Mouse (Mus musculus) gastrocnemius, adult 18-20 months (tissue): ENCODE data around the gene Ranbp9. TPM values are rescaled to one million over a fixed set of nuclear protein-coding genes. Genes with fewer than 3 reads are reported as not detected.
"Not testable (repeated sequence)": the region's sequence is repeated elsewhere in the genome, so short reads cannot be mapped to it uniquely, and the experiment has no call there.

Source experiments
- DNase-seq: peaks from one replicate; pipeline ENCODE4 v3.0.0; 2021; ENCODE audit warnings: low spot score
- total RNA-seq, 2 experiments: library from RNA; stranded (reverse); gene quantifications; 2 replicates each; pipeline ENCODE4 v1.2.3; 2021

The Ranbp9 gene
- total RNA-seq, 2 experiments from 2014 or later, result 41.3 to 42.2 TPM

- no peak for DNase-seq
These were observed 16.7 kb upstream of the Ranbp9 start for GRCm38 (mm10) chr13:43497769-43498168.

- no peak for DNase-seq
These were observed 15.6 kb upstream of the Ranbp9 start for GRCm38 (mm10) chr13:43496660-43497059.

- DNase-seq, result no peak
These were observed 14.6 kb upstream of the Ranbp9 start for GRCm38 (mm10) chr13:43495645-43496044.

GRCm38 (mm10) chr13:43493725-43494124 lies 12.6 kb upstream of the Ranbp9 start:
- no peak for DNase-seq

- DNase-seq, result no peak
These were observed 12.0 kb upstream of the Ranbp9 start for GRCm38 (mm10) chr13:43493058-43493481.

GRCm38 (mm10) chr13:43486501-43487213 lies 5.6 kb upstream of the Ranbp9 start:
- DNase-seq, result no peak

GRCm38 (mm10) chr13:43485278-43485976 lies 4.3 kb upstream of the Ranbp9 start:
- no peak for DNase-seq

GRCm38 (mm10) chr13:43482782-43483181 lies 1.7 kb upstream of the Ranbp9 start:
- no peak for DNase-seq

- peak; percentile 17 for DNase-seq
These were observed 770 bp upstream of the Ranbp9 start for GRCm38 (mm10) chr13:43481859-43482245.

- no peak for DNase-seq
These were observed 506 bp downstream of the Ranbp9 start for GRCm38 (mm10) chr13:43480595-43480956.

GRCm38 (mm10) chr13:43479767-43480571 lies 1.1 kb downstream of the Ranbp9 start:
- DNase-seq, result peak; percentile 16

GRCm38 (mm10) chr13:43479024-43479705 lies 1.9 kb downstream of the Ranbp9 start:
- no peak for DNase-seq

- peak; percentile 16 for DNase-seq
These were observed 2.5 kb downstream of the Ranbp9 start for GRCm38 (mm10) chr13:43478586-43478985.

- DNase-seq, result no peak
These were observed 3.9 kb downstream of the Ranbp9 start for GRCm38 (mm10) chr13:43477098-43477697.

GRCm38 (mm10) chr13:43476226-43476625 lies 4.9 kb downstream of the Ranbp9 start:
- no peak for DNase-seq

GRCm38 (mm10) chr13:43474722-43475121 lies 6.4 kb downstream of the Ranbp9 start:
- DNase-seq, result no peak

- DNase-seq, result not testable (repeated sequence)
These were observed 9.2 kb downstream of the Ranbp9 start for GRCm38 (mm10) chr13:43471861-43472260.

- DNase-seq, result no peak
These were observed 11.5 kb downstream of the Ranbp9 start for GRCm38 (mm10) chr13:43469607-43470006.

- no peak for DNase-seq
These were observed 16.5 kb downstream of the Ranbp9 start for GRCm38 (mm10) chr13:43464605-43465004.

- no peak for DNase-seq
These were observed 23.9 kb downstream of the Ranbp9 start for GRCm38 (mm10) chr13:43457161-43457560.

GRCm38 (mm10) chr13:43454431-43454830 lies 26.7 kb downstream of the Ranbp9 start:
- DNase-seq, result no peak
